Mouse (Mus musculus) stomach, embryonic 16.5 days (tissue): ENCODE results near the gene Coro7. TPM values are rescaled to one million over a fixed set of nuclear protein-coding genes. Genes with fewer than 3 reads are reported as not detected.

Source experiments
- ATAC-seq: fragments of 200-750 bp; cut with Nextera tagmentation; 2 replicates; pipeline ENCODE4 v1.8.0; 2017; ENCODE audit warnings: moderate number of reproducible peaks, moderate TSS enrichment; ENCODE audit not compliant: insufficient read depth, low FRiP score
- H3K27ac ChIP-seq: fragments of 300-500 bp; sonication (generic); 2 replicates; pipeline ENCODE4 v1.5.1; 2014; ENCODE audit warnings: low read length
- H3K27me3 ChIP-seq: fragments of 300-500 bp; sonication (generic); 2 replicates; pipeline ENCODE4 v1.6.1; 2014; ENCODE audit warnings: low read length, control low read depth, mixed read lengths; ENCODE audit not compliant: control insufficient read depth, insufficient read depth
- H3K36me3 ChIP-seq: fragments of 300-500 bp; sonication (generic); 2 replicates; pipeline ENCODE4 v1.6.1; 2014; ENCODE audit warnings: low read length; ENCODE audit not compliant: control insufficient read depth, insufficient read depth
- H3K4me1 ChIP-seq: fragments of 300-500 bp; sonication (generic); 2 replicates; pipeline ENCODE4 v1.6.1; 2014; ENCODE audit warnings: low read length, control low read depth, mixed read lengths; ENCODE audit not compliant: control insufficient read depth, insufficient read depth
- H3K4me2 ChIP-seq: fragments of 300-500 bp; sonication (generic); 2 replicates; pipeline ENCODE4 v1.6.1; 2014; ENCODE audit warnings: low read depth, low read length, mixed read lengths
- H3K4me3 ChIP-seq: fragments of 300-500 bp; sonication (generic); replicated peaks from 2 replicates; pipeline ENCODE4 v1.5.1; 2014; ENCODE audit warnings: mild to moderate bottlenecking, low read length
- H3K9ac ChIP-seq: fragments of 300-500 bp; sonication (generic); 2 replicates; pipeline ENCODE4 v1.6.1; 2014; ENCODE audit warnings: low read length
- H3K9me3 ChIP-seq: fragments of 300-500 bp; sonication (generic); replicated peaks from 2 replicates; pipeline ENCODE4 v1.6.1; 2016; ENCODE audit warnings: low read length, control low read depth; ENCODE audit not compliant: control insufficient read depth
- WGBS: fragments of 180-500 bp; shearing (Covaris S2); extraction: QIAGEN DNeasy Blood & Tissue Kit; methylation state at CpG from one replicate; pipeline ENCODE4 v1.1.7; 2014; 5-methylcytosine and 5-hydroxymethylcytosine counted together
- polyA plus RNA-seq: library from polyadenylated mRNA; unstranded; fragments of >200 nt; fragmentation: Nextera tagmentation; extraction: Ambion mirVana; gene quantifications from 2 replicates; pipeline ENCODE4 v1.2.1, GENCODE M21; 2015

The Coro7 gene
- polyA plus RNA-seq, 1 experiment from 2014 or later = 19.7 TPM

DNA sequence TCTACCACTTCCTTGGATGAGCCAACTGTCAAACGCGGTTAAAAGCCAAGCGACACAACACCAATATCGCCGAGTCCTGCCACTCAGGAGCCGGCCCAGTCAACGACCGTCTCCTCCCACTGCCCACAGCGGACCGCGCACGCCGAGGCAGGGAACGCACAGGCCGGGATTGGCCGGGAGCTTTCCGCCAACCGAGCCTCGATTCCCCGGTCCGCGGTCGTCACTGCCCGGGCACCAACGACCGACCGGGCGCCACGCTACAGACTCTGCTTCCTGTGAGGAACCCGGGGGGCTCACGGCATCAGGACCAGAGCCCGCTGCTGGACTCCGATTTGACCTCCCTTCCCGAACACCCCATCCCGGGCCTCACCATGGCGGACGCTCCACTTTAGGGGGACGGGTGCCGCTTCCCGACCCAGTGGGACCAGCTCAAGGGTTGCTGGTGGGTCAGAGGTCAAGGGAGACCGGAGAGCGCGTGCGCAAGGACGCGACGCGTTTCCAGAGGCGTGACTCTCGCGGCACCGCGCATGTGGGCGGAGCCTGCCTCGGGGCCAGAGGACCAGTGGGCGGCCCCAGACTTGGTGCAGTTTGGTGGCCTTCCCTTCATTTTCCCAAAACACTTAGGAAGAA is 55.0 kb downstream of the Coro7 start, which contains the start of gene Pam16:
Gene Pam16 (minus strand): TSS at position 508 of the 630 bp plus-strand sequence.
- H3K4me1 ChIP-seq = peaks cover 13% of the 10 kb centered on the region
- ATAC-seq = peak; percentile 92

DNA sequence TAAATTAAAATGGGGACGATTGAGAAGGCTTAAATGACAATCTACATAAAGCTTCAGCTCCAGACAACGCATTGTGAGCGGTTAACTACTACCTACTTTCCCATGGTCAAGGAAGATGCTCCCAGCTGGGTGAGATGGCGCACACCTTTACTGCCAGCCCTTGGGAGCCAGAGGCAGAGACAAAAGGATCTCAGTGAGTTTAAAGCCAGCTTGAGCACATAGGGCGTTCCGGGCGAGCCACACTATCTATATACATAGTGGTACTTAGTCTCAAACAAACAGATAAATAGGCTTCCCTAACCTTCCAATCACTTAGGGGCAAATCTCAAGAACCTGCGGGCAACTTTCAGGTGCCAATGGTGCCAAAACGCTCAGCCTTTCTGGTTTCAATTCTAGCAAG is 55.5 kb downstream of the Coro7 start:
- WGBS = 16% methylated on average over 9 of the region's 9 CpGs
- no peak for ATAC-seq
- Histone ChIP-seq H3K4me2 (peak overlapping the region; percentile 78), H3K9ac (peak overlapping the region; percentile 92), H3K27ac (peak overlapping the region; percentile 85), H3K4me3 (peak overlapping the region; percentile 89), H3K27me3 (no peaks in the 10 kb centered on the region), H3K4me1 (peaks cover 13% of the 10 kb centered on the region), H3K36me3 (no peaks in the 10 kb centered on the region), H3K9me3 (no peaks in the 10 kb centered on the region; the same call in 1 of the 2 replicates)

More for the DNA sequence above, 55.0 kb downstream of the Coro7 start, which contains the start of gene Pam16:
- peak within 1 kb of the TSS; percentile 89 for H3K4me3 ChIP-seq
- H3K27ac ChIP-seq = peak within 1 kb of the TSS; percentile 85
- no peaks in the 10 kb centered on the region for H3K27me3 ChIP-seq
- under 1% methylated on average over 56 of the region's 56 CpGs for WGBS
- no peaks in the 10 kb centered on the region for H3K36me3 ChIP-seq
- H3K9ac ChIP-seq = peak within 1 kb of the TSS; percentile 92
- H3K9me3 ChIP-seq = no peaks in the 10 kb centered on the region
- H3K4me2 ChIP-seq = peak within 1 kb of the TSS; percentile 78

- 81% methylated on average over 4 of the region's 4 CpGs for WGBS
- H3K27me3 ChIP-seq = no peaks in the 10 kb centered on the region
- H3K9me3 ChIP-seq = no peaks in the 10 kb centered on the region; the same call in 1 of the 2 replicates
- no peak overlapping the region for H3K4me3 ChIP-seq
- no peak overlapping the region for H3K4me2 ChIP-seq
- no peak overlapping the region for H3K9ac ChIP-seq
- no peak overlapping the region for H3K27ac ChIP-seq
- peaks cover 13% of the 10 kb centered on the region; the same call in 1 of the 2 replicates for H3K36me3 ChIP-seq
- no peaks in the 10 kb centered on the region for H3K4me1 ChIP-seq
- no peak for ATAC-seq
Measured at GRCm38 (mm10) chr16:4616829-4617228, 62.7 kb downstream of the Coro7 start.

GRCm38 (mm10) chr16:4615297-4615696 is 64.3 kb downstream of the Coro7 start:
- Histone ChIP-seq H3K9ac (no peak overlapping the region), H3K9me3 (no peaks in the 10 kb centered on the region; the same call in 1 of the 2 replicates), H3K27me3 (no peaks in the 10 kb centered on the region), H3K36me3 (peaks cover 18% of the 10 kb centered on the region; the same call in 1 of the 2 replicates), H3K4me2 (no peak overlapping the region), H3K4me3 (no peak overlapping the region), H3K27ac (no peak overlapping the region), H3K4me1 (no peaks in the 10 kb centered on the region)
- ATAC-seq = no peak
- 83% methylated on average over 1 of the region's 1 CpGs for WGBS

GRCm38 (mm10) chr16:4614639-4615038 is 64.9 kb downstream of the Coro7 start:
- Histone ChIP-seq H3K4me2 (no peak overlapping the region), H3K27ac (no peak overlapping the region), H3K4me3 (no peak overlapping the region), H3K9me3 (no peaks in the 10 kb centered on the region; the same call in 1 of the 2 replicates), H3K27me3 (no peaks in the 10 kb centered on the region), H3K9ac (no peak overlapping the region), H3K36me3 (peaks cover 18% of the 10 kb centered on the region; the same call in 1 of the 2 replicates), H3K4me1 (no peaks in the 10 kb centered on the region)
- ATAC-seq = no peak
- WGBS = 94% methylated on average over 3 of the region's 3 CpGs

GRCm38 (mm10) chr16:4613736-4614135 is 65.8 kb downstream of the Coro7 start:
- peaks cover 18% of the 10 kb centered on the region; the same call in 1 of the 2 replicates for H3K36me3 ChIP-seq
- WGBS = 95% methylated on average over 9 of the region's 9 CpGs
- ATAC-seq = no peak

DNA sequence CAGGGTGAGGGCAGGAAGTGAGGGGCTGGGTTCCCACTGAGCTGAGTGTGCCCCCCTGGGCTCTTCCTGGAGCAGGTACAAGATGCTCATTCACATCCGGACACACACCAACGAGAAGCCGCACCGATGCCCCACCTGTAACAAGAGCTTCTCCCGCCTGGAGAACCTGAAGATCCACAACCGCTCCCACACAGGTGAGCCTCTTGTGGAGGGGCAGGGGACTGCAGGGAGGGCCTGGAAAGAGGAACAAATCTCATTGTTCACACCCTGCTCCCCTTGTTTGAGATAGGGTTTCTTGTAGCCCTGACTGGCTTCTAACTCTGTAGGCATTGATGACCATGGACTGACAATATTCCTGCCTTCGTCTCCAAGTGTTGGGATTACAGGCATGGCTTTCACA is 67.9 kb downstream of the Coro7 start:
- H3K36me3 ChIP-seq = peaks cover 18% of the 10 kb centered on the region; the same call in 1 of the 2 replicates
- no peak overlapping the region for H3K9ac ChIP-seq
- no peak overlapping the region for H3K4me3 ChIP-seq
- H3K4me1 ChIP-seq = peaks cover 18% of the 10 kb centered on the region
- no peak overlapping the region for H3K27ac ChIP-seq
- H3K27me3 ChIP-seq = no peaks in the 10 kb centered on the region
- no peaks in the 10 kb centered on the region for H3K9me3 ChIP-seq
- WGBS = 91% methylated on average over 7 of the region's 7 CpGs
- ATAC-seq = no peak
- H3K4me2 ChIP-seq = no peak overlapping the region

More at GRCm38 (mm10) chr16:4613736-4614135, 65.8 kb downstream of the Coro7 start:
- no peak overlapping the region for H3K27ac ChIP-seq
- no peaks in the 10 kb centered on the region for H3K27me3 ChIP-seq
- H3K4me2 ChIP-seq = no peak overlapping the region
- H3K9ac ChIP-seq = no peak overlapping the region
- no peak overlapping the region for H3K4me3 ChIP-seq
- no peaks in the 10 kb centered on the region; the same call in 1 of the 2 replicates for H3K9me3 ChIP-seq
- no peaks in the 10 kb centered on the region for H3K4me1 ChIP-seq

GRCm38 (mm10) chr16:4611193-4611592 is 68.4 kb downstream of the Coro7 start:
- H3K36me3 ChIP-seq = peaks cover 13% of the 10 kb centered on the region; the same call in 1 of the 2 replicates
- no peak overlapping the region for H3K4me3 ChIP-seq
- no peak overlapping the region for H3K27ac ChIP-seq
- H3K9me3 ChIP-seq = no peaks in the 10 kb centered on the region
- no peaks in the 10 kb centered on the region for H3K27me3 ChIP-seq
- peaks cover 23% of the 10 kb centered on the region for H3K4me1 ChIP-seq
- no peak for ATAC-seq
- WGBS = 87% methylated on average over 5 of the region's 5 CpGs
- H3K4me2 ChIP-seq = no peak overlapping the region
- H3K9ac ChIP-seq = no peak overlapping the region

- H3K27ac ChIP-seq = no peak overlapping the region
- ATAC-seq = no peak
Measured at GRCm38 (mm10) chr16:4608532-4609059, 71.0 kb downstream of the Coro7 start.

More at GRCm38 (mm10) chr16:4608532-4609059, 71.0 kb downstream of the Coro7 start:
- WGBS = 78% methylated on average over 19 of the region's 19 CpGs
- Histone ChIP-seq H3K27me3 (no peaks in the 10 kb centered on the region), H3K4me3 (no peak overlapping the region), H3K36me3 (peaks cover 11% of the 10 kb centered on the region; the same call in 1 of the 2 replicates), H3K9me3 (no peaks in the 10 kb centered on the region), H3K4me1 (peaks cover 48% of the 10 kb centered on the region), H3K9ac (no peak overlapping the region; the same call in 1 of the 2 replicates), H3K4me2 (no peak overlapping the region)
